Mouse (Mus musculus) liver, adult 2 months (tissue): ENCODE measurements at regions not wholly inside any gene's neighbourhood (a gene's known extent, or its start where the extent isn't known, plus 50 kb on each side); places are given as distances from the start of the nearest gene placed in this dataset.
A peak's percentile ranks its signal among the peaks of the same experiment; 100 is the strongest.

Experiments
- CTCF ChIP-seq: fragments of 200-500 bp; IDR thresholded peaks from 2 replicates; pipeline ENCODE4 v1.5.1; 2011; ENCODE audit warnings: low read depth, low read length, control low read depth
- POLR2A ChIP-seq: fragments of 200-500 bp; IDR thresholded peaks from 2 replicates; pipeline ENCODE4 v1.6.1; 2011; ENCODE audit warnings: low read length, control low read depth; ENCODE audit not compliant: insufficient read depth; ENCODE audit errors: extremely low read depth

DNA sequence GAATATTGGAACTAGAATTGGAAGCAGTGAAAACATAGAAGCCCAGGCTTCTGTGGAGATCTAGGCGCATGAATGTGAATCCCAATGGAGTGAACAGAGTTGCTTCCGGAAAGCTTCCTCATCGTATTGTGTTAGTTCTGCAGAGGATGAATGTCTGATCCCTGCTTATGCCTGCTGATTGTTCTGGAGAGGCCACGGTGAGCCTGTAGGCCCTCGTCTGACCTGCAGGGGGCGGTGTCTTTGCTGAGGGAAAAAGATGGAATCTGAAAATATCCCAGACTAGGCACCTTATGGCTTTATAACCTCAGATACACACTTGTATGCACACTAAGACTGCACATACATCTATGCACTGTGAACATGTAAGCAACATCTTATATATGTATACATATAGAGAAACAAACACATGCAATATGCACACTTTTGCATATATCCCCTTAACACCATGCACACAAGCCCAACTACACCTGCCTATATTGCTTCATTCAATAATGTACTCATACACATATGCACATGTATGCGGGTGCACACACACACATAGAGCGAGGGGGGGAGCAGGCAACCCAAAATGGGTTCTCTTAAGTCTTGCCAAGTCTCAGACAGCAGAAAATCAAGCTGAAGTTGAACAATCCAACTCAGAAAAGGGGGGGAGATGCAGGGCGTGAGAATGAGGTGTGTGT, 68.1 kb downstream of the Pja1 start:
- TF ChIP-seq CTCF (peak; percentile 78), POLR2A (no peak)
